Mouse (Mus musculus) forebrain, embryonic 12.5 days (tissue): ENCODE results near the gene Nuak1. TPM values are rescaled to one million over a fixed set of nuclear protein-coding genes. Genes with fewer than 3 reads are reported as not detected.
A peak's percentile ranks its signal among the peaks of the same experiment; 100 is the strongest.

Experiments
- ATAC-seq: fragments of 200-750 bp; cut with Nextera tagmentation; 2 replicates; pipeline ENCODE4 v1.8.0; 2017; ENCODE audit warnings: moderate TSS enrichment; ENCODE audit not compliant: low FRiP score
- H3K27ac ChIP-seq: fragments of 300-500 bp; sonication (generic); 2 replicates; pipeline ENCODE4 v1.5.1; 2016; ENCODE audit warnings: mild to moderate bottlenecking
- H3K27me3 ChIP-seq: fragments of 300-500 bp; sonication (generic); 2 replicates; pipeline ENCODE4 v1.6.1; 2016; ENCODE audit warnings: mild to moderate bottlenecking
- H3K36me3 ChIP-seq: fragments of 300-500 bp; sonication (generic); replicated peaks from 2 replicates; pipeline ENCODE4 v1.6.1; 2016; ENCODE audit warnings: mild to moderate bottlenecking
- H3K4me1 ChIP-seq: fragments of 300-500 bp; sonication (generic); 2 replicates; pipeline ENCODE4 v1.6.1; 2016
- H3K4me2 ChIP-seq: fragments of 300-500 bp; sonication (generic); 2 replicates; pipeline ENCODE4 v1.6.1; 2016; ENCODE audit warnings: mild to moderate bottlenecking, moderate library complexity
- H3K4me3 ChIP-seq: fragments of 300-500 bp; sonication (generic); replicated peaks from 2 replicates; pipeline ENCODE4 v1.5.1; 2016; ENCODE audit warnings: mild to moderate bottlenecking
- H3K9ac ChIP-seq: fragments of 300-500 bp; sonication (generic); 2 replicates; pipeline ENCODE4 v1.6.1; 2016; ENCODE audit warnings: mild to moderate bottlenecking
- H3K9me3 ChIP-seq: fragments of 300-500 bp; sonication (generic); 2 replicates; pipeline ENCODE4 v1.6.1; 2016
- WGBS: fragments of 180-500 bp; shearing (Covaris S2); methylation state at CpG from one replicate; pipeline ENCODE4 v1.1.7; 2016; 5-methylcytosine and 5-hydroxymethylcytosine counted together
- polyA plus RNA-seq: library from polyadenylated mRNA; unstranded; fragments of >200 nt; fragmentation: Nextera tagmentation; extraction: Ambion mirVana; gene quantifications from 2 replicates; pipeline ENCODE4 v1.2.1, GENCODE M21; 2016

Nuak1 gene
- polyA plus RNA-seq, 1 experiment from 2014 or later: 5.3 TPM

GRCm38 (mm10) chr10:84397276-84397675, 43.1 kb downstream of the Nuak1 start:
- H3K9ac ChIP-seq: no peak overlapping the region
- no peak for ATAC-seq
- no peak overlapping the region for H3K4me2 ChIP-seq
- no peak overlapping the region for H3K27ac ChIP-seq
- H3K4me1 ChIP-seq: peaks cover 56% of the 10 kb centered on the region
- 0 out of 2 replicates have a peak, but pooled peaks cover 2% of the 10 kb centered on the region for H3K36me3 ChIP-seq
- no peaks in the 10 kb centered on the region for H3K9me3 ChIP-seq
- 87% methylated on average over 4 of the region's 4 CpGs for WGBS
- no peaks in the 10 kb centered on the region for H3K27me3 ChIP-seq
- H3K4me3 ChIP-seq: no peak overlapping the region

GRCm38 (mm10) chr10:84395885-84396659, 44.3 kb downstream of the Nuak1 start:
- Histone ChIP-seq H3K36me3 (0 out of 2 replicates have a peak, but pooled peaks cover 7% of the 10 kb centered on the region), H3K9ac (no peak overlapping the region), H3K9me3 (no peaks in the 10 kb centered on the region), H3K27ac (no peak overlapping the region), H3K4me1 (peaks cover 49% of the 10 kb centered on the region), H3K4me3 (no peak overlapping the region), H3K27me3 (no peaks in the 10 kb centered on the region), H3K4me2 (no peak overlapping the region)
- ATAC-seq: no peak
- 86% methylated on average over 8 of the region's 8 CpGs for WGBS

- ATAC-seq: no peak
- H3K4me1 ChIP-seq: peaks cover 43% of the 10 kb centered on the region
- no peaks in the 10 kb centered on the region for H3K9me3 ChIP-seq
Observed at GRCm38 (mm10) chr10:84395259-84395658, 45.1 kb downstream of the Nuak1 start.

GRCm38 (mm10) chr10:84393881-84394280, 46.5 kb downstream of the Nuak1 start:
- Histone ChIP-seq H3K27me3 (no peaks in the 10 kb centered on the region), H3K9ac (no peak overlapping the region), H3K9me3 (no peaks in the 10 kb centered on the region), H3K27ac (no peak overlapping the region), H3K4me1 (peaks cover 49% of the 10 kb centered on the region), H3K4me2 (no peak overlapping the region), H3K36me3 (0 out of 2 replicates have a peak, but pooled peaks cover 10% of the 10 kb centered on the region), H3K4me3 (no peak overlapping the region)
- WGBS: 87% methylated on average over 12 of the region's 12 CpGs
- no peak for ATAC-seq

More at GRCm38 (mm10) chr10:84395259-84395658, 45.1 kb downstream of the Nuak1 start:
- Histone ChIP-seq H3K27ac (no peak overlapping the region), H3K27me3 (no peaks in the 10 kb centered on the region), H3K4me2 (no peak overlapping the region), H3K4me3 (no peak overlapping the region), H3K9ac (no peak overlapping the region), H3K36me3 (0 out of 2 replicates have a peak, but pooled peaks cover 10% of the 10 kb centered on the region)
- WGBS: 85% methylated on average over 5 of the region's 5 CpGs

- Histone ChIP-seq H3K9me3 (no peaks in the 10 kb centered on the region), H3K4me1 (peaks cover 54% of the 10 kb centered on the region), H3K27me3 (no peaks in the 10 kb centered on the region), H3K4me3 (no peak overlapping the region), H3K9ac (no peak overlapping the region), H3K27ac (peak overlapping the region; percentile 75; the same call in 1 of the 2 replicates), H3K4me2 (no peak overlapping the region), H3K36me3 (0 out of 2 replicates have a peak, but pooled peaks cover 10% of the 10 kb centered on the region)
- ATAC-seq: no peak
- WGBS: 82% methylated on average over 9 of the region's 9 CpGs
Observed at GRCm38 (mm10) chr10:84393405-84393804, 47.0 kb downstream of the Nuak1 start.

- H3K27ac ChIP-seq: peak overlapping the region; percentile 75
- no peaks in the 10 kb centered on the region for H3K27me3 ChIP-seq
- no peaks in the 10 kb centered on the region for H3K9me3 ChIP-seq
- no peak overlapping the region for H3K4me2 ChIP-seq
- no peak overlapping the region for H3K4me3 ChIP-seq
- 29% methylated on average over 3 of the region's 3 CpGs for WGBS
- H3K9ac ChIP-seq: peak overlapping the region; percentile 21; the same call in 1 of the 2 replicates
- H3K4me1 ChIP-seq: peaks cover 61% of the 10 kb centered on the region
- ATAC-seq: no peak
- 0 out of 2 replicates have a peak, but pooled peaks cover 8% of the 10 kb centered on the region for H3K36me3 ChIP-seq
Observed at GRCm38 (mm10) chr10:84392723-84393081, 47.7 kb downstream of the Nuak1 start.

- H3K9me3 ChIP-seq: no peaks in the 10 kb centered on the region
- peak overlapping the region; percentile 42 for H3K4me2 ChIP-seq
- peak overlapping the region; percentile 75 for H3K27ac ChIP-seq
- H3K27me3 ChIP-seq: no peaks in the 10 kb centered on the region
- peak overlapping the region; percentile 21; the same call in 1 of the 2 replicates for H3K9ac ChIP-seq
- 0 out of 2 replicates have a peak, but pooled peaks have one; percentile 37 for ATAC-seq
- H3K4me3 ChIP-seq: 0 out of 2 replicates have a peak overlapping the region, but pooled peaks have one; percentile 4
- 21% methylated on average over 14 of the region's 14 CpGs for WGBS
- H3K36me3 ChIP-seq: 0 out of 2 replicates have a peak, but pooled peaks cover 8% of the 10 kb centered on the region
- peaks cover 66% of the 10 kb centered on the region for H3K4me1 ChIP-seq
Observed at GRCm38 (mm10) chr10:84392027-84392722, 48.2 kb downstream of the Nuak1 start.

- 0 out of 2 replicates have a peak, but pooled peaks cover 8% of the 10 kb centered on the region for H3K36me3 ChIP-seq
- no peak overlapping the region for H3K9ac ChIP-seq
- no peak overlapping the region for H3K27ac ChIP-seq
- no peaks in the 10 kb centered on the region for H3K9me3 ChIP-seq
- 41% methylated on average over 5 of the region's 5 CpGs for WGBS
- H3K4me3 ChIP-seq: no peak overlapping the region
- H3K4me1 ChIP-seq: peaks cover 83% of the 10 kb centered on the region
- no peak for ATAC-seq
- no peaks in the 10 kb centered on the region for H3K27me3 ChIP-seq
- no peak overlapping the region for H3K4me2 ChIP-seq
Observed at GRCm38 (mm10) chr10:84389707-84390106, 50.7 kb downstream of the Nuak1 start.

- WGBS: 54% methylated on average over 22 of the region's 22 CpGs
- H3K27me3 ChIP-seq: no peaks in the 10 kb centered on the region
- H3K9ac ChIP-seq: no peak overlapping the region
- 0 out of 2 replicates have a peak, but pooled peaks cover 8% of the 10 kb centered on the region for H3K36me3 ChIP-seq
- H3K4me3 ChIP-seq: no peak overlapping the region
- no peak for ATAC-seq
- H3K27ac ChIP-seq: peak overlapping the region; percentile 65
- peaks cover 84% of the 10 kb centered on the region for H3K4me1 ChIP-seq
- H3K4me2 ChIP-seq: no peak overlapping the region
- no peaks in the 10 kb centered on the region for H3K9me3 ChIP-seq
Observed at GRCm38 (mm10) chr10:84388357-84389141, 51.8 kb downstream of the Nuak1 start.

- Histone ChIP-seq H3K9me3 (no peaks in the 10 kb centered on the region), H3K27me3 (no peaks in the 10 kb centered on the region), H3K27ac (peak overlapping the region; percentile 74), H3K9ac (no peak overlapping the region), H3K36me3 (0 out of 2 replicates have a peak, but pooled peaks cover 8% of the 10 kb centered on the region), H3K4me1 (peaks cover 82% of the 10 kb centered on the region), H3K4me2 (no peak overlapping the region), H3K4me3 (no peak overlapping the region)
- ATAC-seq: no peak
- 48% methylated on average over 4 of the region's 4 CpGs for WGBS
Observed at GRCm38 (mm10) chr10:84387338-84387737, 53.1 kb downstream of the Nuak1 start.

- Histone ChIP-seq H3K27me3 (no peaks in the 10 kb centered on the region), H3K9ac (no peak overlapping the region), H3K36me3 (0 out of 2 replicates have a peak, but pooled peaks cover 8% of the 10 kb centered on the region), H3K4me1 (peaks cover 80% of the 10 kb centered on the region), H3K4me3 (no peak overlapping the region), H3K27ac (peak overlapping the region; percentile 74), H3K9me3 (no peaks in the 10 kb centered on the region), H3K4me2 (no peak overlapping the region)
- no peak for ATAC-seq
- WGBS: 53% methylated on average over 13 of the region's 13 CpGs
Observed at GRCm38 (mm10) chr10:84386625-84387242, 53.7 kb downstream of the Nuak1 start.
